Mouse (Mus musculus): ENCODE results near the gene Taok3.

Gene Taok3

DNA sequence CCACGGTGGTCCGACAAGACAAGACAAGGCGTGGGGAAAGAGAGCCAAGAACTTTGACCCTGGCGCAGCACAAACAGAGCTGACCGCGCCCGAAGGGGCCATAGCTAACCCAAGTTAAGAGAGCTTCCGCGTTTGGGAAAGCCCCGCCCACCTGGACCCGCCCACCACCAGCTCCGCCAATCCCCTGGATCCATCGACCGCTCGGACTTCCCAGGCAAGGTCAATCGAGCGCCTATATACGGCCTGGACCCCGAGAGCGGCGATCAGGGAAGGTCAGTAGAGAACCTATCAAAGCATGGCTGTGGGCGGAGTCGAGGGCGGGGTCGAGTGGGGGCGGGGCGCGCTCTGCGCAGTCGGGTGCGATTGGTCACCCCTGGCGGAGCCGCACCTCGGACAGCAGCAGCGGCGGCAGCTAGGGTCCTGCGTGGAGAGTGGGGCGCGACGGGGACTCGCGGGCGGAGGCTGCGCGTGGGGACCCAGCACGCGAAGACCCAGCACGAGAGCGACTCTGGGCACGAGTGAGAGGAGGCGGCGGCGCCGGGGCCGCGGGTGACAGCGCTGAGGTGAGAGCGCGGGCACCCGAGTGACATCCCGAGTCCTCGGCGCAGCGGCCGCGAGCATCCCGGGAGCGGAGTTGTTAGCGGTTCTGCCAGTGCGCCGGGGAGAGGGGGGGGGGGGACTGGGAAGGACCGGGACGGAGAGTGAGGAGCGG is at the start of gene Taok3:
Gene Taok3, plus strand, starts transcription at position 353 of the 712 bp plus-strand sequence.
- peak; percentile 100 for DNase-seq

DNA sequence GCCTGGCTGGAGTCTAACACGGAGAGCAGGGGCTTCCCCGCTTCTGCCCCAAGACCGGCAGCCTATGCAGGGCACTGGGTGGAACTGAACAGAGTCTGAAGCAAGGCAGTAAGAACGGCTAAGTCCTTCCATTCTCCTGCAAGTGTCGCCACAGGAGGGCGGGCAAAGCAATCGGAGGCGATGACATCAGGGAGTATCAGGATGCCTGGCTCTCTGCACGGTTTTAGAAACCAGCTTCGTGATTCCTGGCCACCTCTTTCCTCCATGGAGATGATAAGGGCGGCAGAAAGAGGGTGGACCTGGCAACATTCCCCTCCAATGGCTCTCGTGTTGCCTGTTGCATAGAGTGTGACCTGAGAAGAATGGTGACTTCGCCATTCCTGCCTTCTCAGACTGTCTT is 32.2 kb upstream of the Taok3 start:
- no peak for DNase-seq

DNA sequence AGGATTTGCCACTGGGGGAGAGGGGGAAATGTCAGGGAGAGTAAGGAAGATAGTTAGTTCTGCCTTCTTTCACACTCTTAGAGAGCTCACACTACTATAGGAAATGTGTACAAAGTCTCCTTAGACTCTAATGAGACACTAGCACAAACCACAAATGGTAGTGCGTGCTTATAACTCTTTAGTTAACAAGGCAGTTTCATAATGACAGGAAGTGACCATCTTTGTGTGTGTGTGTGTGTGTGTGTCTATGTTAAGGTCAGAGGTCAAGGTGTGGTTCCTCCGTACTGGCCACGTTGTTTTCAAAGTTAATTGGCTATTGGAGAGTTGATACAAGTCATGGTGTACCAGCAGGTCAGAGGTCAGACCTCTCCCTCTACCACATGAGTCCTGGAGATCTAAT is 30.8 kb upstream of the Taok3 start:
- no peak for DNase-seq

DNA sequence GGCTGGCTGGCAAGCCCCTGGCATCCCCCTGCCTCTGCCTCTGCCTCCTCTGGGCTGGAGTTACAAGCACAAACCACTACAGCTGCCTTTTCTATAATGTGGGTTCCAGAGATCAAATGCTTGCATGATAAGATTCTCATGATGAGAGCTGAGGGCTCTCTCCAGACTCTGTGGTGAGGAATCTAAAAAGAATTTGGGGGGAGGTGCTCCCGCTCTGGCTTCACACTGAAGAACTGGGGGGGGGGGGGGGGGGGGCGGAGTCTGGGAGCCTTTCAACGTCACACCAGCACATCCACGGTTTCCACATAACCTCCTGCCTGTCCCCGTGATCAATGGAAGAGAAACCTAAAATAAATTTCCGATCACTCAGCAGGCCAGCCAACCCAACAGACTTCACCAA is 30.1 kb upstream of the Taok3 start:
- DNase-seq: no peak

DNA sequence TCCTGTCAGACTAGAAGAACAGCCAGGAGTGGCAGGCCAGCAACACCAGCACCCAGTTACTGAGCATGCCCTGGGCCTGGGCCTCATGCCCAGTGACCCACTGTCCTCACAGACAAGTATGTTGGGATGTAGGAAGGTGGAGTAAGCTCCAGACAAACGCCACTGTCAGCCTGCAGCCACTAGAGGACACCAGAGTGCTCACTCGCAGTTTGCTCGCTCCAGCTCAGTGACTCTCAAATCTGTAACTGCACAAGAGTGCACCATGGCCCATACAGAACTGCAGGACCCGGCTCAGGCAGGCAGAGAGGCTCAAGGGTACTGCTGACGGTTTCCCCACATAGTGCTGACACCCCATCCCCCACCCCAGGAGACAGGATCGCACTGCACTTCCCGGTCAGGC is 25.5 kb upstream of the Taok3 start:
- DNase-seq: peak; percentile 65 to 77

DNA sequence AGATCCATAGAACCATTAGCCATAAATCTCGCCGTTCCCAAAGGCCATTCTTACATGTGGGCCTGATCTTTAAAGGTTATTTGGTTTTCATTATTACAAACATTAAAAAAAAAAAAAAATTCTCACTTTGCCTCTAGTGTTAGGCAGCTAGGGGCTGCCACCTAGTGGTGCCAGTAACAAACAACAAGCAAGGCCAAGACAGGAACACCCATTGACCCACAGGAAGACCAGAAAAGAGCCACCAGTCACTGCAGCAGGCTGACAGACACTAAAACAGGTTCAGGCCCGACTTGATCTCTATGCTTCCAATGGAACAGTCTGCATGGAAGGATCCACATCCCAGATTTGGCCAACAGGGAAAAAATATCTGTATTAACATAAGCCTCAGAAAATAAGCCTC is 23.2 kb upstream of the Taok3 start:
- DNase-seq: peak; percentile 70 to 76

DNA sequence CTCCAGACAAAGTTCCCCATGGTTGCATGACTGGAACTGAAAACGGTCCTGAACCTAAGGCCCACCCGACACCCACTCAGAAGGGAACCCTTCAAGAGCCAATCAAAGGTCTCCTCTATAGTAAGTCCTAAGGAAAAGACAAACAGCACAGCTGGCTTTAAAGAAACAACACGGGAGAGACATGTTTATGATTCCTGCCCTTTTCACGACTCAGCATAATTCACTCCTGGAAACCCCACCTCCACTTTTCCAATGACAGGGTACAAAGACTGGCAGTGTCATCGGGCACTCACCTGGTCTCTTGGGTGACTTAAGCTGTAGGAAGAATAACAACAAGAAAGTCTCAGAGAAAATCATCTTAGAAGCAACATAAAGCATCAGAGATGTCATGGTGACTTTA is 20.9 kb upstream of the Taok3 start:
- no peak for DNase-seq

DNA sequence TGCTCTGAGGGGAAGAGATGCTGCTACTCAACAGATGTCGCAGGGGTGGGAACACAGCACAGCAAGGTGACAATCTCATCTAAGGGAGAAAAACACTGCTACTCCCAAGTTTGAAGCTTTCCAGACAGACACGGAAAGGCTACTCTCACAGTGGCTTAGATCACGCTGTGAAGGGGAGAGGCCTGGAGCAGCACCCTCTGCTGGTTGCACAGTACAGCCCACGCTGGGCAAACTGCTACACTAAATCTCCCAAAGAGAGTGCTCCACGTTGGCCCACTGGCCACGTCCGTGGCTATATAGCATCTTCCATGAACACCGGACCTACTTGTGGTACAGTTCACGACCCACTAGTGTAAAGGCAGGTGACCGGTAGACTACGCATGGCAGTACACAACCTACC is 20.2 kb upstream of the Taok3 start:
- peak in 1 of 2 experiments; percentile 32 for DNase-seq

DNA sequence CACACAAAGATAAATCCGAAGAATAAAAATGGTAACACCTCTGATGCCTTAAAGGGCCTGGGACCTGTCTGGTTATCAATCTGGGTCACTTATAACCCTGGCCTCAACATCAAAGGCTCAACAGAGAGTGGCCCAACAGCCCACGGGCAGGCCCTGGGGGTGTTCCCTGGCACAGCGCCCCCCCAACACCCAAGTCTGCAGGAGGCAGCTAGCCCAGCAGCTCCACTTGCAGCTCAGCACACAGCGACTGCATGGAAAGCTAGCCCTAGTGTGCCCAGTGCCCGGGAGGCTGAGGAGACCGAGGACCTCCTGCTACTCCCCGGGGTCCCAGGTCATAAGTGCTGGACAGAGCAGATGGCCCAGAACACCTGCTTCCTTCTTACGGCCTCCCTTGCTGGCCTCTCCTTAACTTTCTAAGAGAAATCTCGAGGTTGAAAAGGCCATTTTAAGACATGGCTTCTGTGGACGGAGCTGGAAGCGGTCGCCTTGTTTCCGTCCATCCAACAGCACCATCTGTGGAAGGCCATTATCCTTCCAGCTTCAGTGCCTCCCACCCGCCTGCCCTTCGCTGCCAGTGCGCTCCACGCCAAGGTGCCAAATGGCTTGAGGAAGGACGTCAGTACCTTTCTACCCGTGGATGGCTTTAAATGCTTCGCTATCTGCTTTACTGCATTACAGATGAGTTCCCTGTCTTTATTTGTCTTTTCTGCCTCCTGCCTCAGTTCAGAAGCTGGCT is 16.6 kb upstream of the Taok3 start:
- no peak for DNase-seq

DNA sequence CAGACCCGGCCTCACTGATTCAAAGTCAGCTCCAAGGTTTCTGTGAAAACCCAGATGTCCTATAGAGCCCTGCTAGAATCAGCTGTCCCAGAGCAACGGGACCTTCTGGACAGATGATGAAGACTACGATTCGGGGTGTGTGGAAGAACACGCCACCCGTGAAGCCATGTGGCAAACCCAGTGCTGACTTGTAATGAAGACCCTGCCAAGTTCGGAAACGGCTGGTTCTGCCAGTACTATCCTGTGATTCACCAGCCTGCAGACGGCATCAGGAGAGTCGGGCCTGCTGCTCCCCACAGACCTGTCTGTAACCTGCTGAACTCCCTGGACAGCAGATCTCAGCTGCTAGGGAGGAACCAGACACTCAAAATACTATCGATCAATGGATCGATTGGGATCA is 15.6 kb upstream of the Taok3 start:
- no peak for DNase-seq

DNA sequence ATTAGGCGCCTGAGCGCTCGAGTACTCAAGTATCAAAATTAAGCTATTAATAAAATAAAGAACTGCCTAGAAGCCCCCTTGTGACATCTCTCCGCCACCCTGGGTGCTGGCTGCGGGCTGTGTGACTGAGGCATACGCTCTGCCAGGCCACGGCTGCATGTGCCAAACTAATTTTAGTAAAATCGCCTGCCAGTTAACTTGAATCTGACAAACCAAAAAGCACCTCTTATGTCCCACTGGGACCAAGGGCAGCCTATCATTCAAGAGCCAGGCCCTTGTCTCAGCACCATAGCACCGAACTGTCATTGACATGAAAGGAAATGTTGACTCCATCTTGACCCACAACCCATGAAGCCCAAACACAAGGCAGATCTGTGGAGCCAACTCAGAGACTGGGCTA is 14.2 kb upstream of the Taok3 start:
- no peak for DNase-seq

DNA sequence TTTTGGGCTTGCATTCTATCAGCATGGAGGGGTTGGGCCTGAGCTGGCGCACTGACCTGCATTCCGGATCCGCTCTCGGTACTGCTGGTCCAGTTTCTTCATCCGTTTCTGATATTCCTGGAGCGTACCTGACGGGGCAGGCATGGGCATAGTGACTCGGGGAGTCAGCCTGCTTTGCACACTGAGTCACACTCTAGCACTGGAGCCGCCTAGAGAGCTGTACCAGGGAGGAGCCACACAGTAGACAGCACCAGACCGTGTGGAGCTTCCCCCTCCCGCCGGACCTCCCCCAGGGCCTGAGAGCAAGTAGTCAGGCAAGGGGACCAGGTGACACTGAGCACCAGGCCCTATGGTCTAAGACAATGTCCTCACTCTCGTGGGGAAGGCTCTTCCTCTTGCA is 11.6 kb upstream of the Taok3 start:
- DNase-seq: no peak

DNA sequence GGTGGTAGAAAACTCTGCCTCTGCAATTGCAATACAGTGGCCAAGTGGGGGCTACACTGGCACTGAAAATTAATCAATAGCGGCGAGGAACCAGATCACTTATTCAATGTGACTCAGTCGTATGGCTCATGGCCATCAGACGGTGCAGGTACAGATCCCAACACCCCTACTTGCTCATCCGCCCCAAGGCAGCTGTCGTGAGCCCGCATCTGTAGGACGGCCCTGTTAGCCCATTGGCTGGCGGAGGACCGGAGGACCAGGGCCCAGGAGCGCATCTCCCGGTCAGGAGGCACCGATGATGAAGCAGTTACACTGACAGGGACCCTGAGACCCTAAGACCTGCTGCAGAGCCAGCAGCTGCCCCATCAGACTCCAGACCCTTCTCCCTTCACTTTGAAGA is 11.2 kb upstream of the Taok3 start:
- DNase-seq: no peak

DNA sequence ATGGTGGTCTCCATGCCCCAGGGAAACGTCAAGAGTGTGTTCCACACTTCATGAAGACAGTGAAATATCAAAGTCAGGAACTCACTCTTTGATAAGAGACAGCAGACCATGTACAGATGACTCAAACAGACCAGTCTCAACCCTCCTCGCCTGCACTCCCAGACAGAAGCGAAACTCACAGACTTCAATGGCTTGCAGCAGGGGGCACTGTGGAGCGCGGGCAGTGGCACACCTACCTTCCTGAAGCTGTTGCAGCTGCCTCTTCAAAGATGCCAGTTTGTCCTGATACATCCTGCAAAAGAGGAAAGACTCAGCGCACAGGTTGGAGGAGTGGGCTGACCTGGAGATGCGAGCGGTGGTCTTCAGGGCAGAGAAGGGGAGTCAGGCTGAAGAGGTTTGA is 10.4 kb upstream of the Taok3 start:
- peak in 1 of 2 experiments; percentile 60 for DNase-seq

DNA sequence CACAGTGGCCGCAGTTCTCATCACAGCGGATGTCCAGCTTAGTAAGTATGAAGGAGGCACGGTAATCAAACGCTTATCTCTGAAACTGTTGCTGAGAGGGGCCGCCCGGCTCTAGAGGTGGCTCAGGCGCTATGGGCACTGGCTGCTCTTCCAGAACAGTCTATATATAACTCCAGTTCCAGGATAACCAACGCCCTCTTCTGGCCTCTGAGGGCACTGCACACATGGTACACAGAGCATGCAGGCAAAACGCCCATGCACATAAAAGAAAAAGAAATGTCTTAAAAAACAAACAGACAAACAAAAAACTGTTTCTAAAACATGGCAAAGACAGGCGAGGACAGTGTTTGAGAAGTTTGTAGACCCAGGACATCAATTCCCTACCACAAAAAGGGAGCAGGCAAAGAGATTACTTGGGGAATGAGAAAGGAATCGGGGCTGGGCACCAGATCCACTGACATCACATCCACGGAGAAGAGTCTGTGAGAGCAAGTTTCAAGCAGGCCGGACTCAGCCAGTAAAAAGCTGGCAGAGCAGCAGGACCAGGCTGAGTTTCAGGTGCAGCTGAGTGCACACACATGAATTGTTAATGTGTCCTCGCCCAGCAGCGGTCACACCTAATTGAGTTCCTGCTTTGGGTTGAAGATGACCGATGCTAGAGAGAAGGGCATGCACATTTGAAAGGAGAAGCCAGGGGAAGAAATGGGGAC is 8.7 kb upstream of the Taok3 start:
- peak; percentile 52 to 58 for DNase-seq

DNA sequence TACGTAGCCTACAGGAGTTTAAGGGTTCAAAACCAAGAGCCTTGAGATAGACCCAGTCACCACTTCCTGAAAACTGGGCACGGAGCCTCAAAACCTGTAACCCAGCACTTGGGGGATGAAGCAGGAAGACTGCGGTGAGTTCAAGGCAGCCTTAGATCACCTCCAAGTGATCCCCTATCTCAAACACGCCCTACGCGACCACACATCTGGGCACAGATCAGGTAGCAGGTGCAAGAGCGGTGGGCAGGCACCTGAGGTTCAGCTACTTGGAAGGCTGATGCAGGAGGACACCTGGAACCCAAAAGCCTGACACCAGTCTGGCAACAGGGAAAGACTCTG is 8.2 kb upstream of the Taok3 start:
- DNase-seq: no peak

DNA sequence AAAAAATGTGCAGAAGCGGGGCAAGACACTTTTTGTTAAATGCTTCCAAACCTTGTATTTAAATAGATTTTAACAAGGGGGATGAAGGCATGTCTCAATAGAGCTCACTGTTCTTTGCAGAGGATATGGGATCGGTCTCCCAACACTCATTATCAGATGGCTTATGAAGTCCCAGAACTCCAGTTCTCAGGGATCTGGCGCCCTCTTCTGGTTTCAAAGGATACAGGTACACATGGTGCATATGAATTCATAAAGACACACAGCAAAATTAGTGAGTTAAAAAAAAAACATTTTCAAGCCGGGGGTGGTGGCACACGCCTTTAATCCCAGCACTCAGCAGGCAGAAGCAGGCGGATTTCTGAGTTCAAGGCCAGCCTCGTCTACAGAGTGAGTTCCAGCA is 6.6 kb upstream of the Taok3 start:
- peak; percentile 31 to 59 for DNase-seq

DNA sequence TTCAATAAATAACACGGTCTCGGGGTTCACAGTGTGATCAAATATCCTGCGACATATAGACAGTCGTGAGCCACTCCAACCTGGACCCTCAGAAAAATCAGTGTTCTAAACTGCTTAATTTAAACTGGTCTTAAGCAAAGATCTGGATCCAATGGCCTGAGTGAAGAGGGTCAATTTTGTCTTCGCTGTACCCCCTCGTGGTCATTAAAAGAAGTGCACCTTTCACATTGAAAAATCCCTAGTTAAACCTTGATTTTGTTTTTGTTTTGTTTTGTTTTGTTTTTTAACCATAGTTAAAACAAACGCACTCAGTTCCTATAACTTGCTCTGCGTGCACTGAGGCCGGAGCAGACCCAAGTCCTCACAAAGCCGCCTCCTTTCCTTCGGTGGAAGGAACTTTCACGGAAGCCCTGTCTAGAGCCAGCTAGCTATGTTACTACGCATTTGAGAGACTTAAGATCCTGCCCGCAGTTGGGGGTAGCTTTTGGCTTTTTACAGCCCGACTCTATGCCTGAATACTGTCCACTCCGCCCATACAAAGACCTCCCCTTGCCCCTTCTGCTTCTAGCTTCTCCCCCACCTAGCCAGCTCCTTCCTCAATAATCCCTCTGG is 5.2 kb upstream of the Taok3 start:
- DNase-seq: peak; percentile 31 to 39

DNA sequence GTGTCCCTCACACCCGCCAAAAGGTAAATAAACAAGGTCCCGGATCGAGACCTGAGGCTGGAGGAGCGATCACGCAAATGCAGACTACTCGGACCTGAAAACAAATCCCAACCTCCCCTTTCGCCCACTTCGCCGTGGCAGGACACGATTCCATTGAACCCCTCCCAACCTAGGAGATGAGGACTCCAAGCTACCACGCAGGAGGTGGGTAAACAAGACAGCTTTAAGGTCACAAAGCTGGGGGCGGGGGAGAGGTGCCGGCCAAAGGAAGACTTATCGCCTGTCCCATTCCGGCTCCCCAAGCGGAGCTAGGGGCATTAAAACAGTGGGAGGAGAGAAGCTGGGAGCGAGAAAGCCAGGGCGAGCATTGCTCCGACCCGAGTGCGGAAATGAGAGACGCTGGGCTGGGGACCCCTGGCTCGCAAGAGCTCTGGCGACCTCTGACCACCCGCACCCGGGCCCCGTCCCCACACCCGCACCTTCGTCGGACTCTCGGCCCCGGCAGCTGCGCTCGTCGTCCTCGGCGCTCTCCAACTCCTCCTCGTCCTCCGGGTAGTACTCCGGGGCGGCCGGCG is 4.6 kb upstream of the Taok3 start:
- DNase-seq: peak; percentile 30 to 61

DNA sequence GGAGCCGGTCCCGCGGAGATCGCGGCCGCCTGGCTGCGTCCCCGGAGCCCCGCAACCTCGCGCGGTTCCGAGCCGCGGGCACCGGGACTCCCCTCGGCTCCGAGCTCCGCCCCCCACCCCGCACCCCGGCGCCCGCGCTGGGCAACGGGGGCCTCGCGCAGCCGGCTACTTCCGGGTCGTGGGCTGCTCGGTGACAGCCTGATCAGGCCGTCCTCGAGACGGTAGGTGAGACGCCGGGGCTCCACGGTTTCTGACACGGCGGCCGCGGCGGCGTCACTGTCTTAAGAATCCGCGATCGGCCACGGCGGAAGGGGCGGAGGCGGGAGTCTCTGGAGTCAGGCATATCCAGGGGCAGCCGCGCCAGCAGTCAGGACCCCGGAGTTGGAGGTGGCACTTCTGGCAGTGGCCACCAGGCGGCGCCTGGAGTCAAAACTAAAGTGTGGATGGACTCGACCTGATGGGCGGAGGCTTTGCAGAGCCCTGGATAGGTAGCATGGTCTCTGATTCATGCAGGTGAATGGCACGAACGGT is 4.0 kb upstream of the Taok3 start, which contains the start of gene Suds3:
Gene Suds3, minus strand, starts transcription at position 278 of the 531 bp plus-strand sequence.
- peak; percentile 96 to 97 for DNase-seq

DNA sequence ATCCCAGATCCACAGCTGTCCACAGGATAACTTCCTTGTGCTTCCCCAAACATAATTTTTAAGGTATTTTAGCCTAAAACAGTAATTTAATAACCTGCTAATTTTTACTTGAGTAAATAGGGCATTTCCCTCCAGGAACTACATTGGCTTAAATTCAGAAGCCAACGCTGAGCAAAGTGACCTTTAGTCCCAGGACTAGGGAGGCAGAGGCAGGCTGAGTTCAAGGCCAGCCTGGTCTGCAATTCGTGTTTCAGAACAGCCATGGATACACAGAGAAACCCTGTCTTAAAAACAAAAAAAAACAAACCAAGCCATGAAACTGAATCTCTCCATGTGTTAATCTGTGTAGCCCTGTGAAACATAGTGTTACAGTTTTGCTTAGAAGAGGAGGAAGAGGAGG is 3.3 kb upstream of the Taok3 start:
- no peak for DNase-seq

DNA sequence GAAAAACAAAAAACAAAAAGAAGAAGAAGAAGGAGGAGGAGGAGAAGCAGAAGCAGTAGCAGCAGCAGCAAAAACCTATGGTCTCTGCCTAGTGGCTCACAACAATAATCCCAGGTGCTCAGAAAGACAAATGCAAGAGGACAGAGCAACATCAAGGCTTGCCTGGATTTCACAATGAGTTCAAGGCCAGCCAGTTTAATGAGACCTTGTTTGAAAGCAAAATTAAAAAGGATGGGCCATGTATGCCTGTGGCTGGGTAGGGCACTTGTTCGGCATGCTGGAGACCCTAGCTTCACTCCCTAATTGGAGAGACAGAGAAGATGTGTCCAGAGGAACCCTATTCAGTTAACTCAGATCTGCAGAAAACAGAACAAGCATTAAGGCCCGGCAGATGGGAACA is 2.7 kb upstream of the Taok3 start:
- DNase-seq: no peak

DNA sequence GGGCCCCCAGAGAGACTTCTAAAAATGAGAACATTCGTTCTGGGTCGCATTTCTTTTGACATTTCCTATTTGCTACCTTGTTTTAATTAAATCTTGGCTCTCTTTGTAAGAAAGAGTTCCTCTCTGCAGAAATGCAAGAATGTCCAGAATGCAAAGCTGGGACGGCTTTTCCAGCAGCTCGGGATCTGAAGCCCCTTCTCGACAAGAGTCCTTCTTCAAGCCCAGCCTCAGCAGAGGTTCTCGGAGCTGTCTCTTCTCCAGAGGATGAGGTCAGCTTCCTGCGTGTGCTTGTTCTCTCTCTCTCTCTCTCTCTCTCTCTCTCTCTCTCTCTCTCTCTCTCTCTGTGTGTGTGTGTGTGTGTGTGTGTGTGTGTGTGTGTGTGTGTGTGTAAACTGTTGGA is 2.2 kb upstream of the Taok3 start:
- no peak for DNase-seq
